In the genomic region with DNA sequence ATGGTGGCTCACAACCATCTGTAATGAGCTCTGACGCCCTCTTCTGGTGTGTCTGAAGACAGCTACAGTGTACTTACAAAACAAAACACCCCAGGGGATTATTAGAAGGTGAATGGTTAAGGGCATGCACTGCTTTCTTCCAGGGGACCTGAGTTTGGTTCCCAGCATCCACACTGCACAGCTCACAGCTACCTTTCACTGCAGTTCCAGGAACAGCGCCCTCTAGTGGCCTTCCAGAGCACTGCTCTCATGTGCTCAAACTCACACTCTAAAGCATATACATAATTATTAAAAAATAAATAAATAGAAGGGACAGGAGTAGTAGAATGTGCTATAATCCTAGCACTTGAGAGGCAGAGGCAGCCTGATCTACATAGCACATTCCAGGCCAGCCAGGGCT, we compare ENCODE assay signal across 14 mouse cellular contexts. TPM values are rescaled to one million over a fixed set of nuclear protein-coding genes. Genes with fewer than 3 reads are reported as not detected.
A peak's percentile ranks its signal among the peaks of the same experiment; 100 is the strongest.
DNase-seq lines count a peak whose midpoint lies in the region; ATAC-seq and TF ChIP-seq lines count a peak whose summit lies in the region.
"Had no signal": no experiment of that assay in that cellular context is flagged by ENCODE, and none has a peak within 500 bp of the region (broad histone marks: within the 10 kb centered on the region; RNA-seq: fewer than 3 reads in every experiment).

No protein-coding gene starts in this region.

- no peaks in the 10 kb centered on the region for H3K27me3 ChIP-seq in kidney, postnatal 0 days (ENCODE audit: insufficient read depth, low read length)
- no peaks in the 10 kb centered on the region for H3K27me3 ChIP-seq in stomach, postnatal 0 days (ENCODE audit: control insufficient read depth, insufficient read depth, low read length)
- H3K27me3 ChIP-seq: forebrain, embryonic 15.5 days; limb, embryonic 12.5 days had no signal

- no peak overlapping the region for H3K27ac ChIP-seq in kidney, postnatal 0 days
- H3K27ac ChIP-seq in stomach, postnatal 0 days (replicated peaks): no peak overlapping the region
- H3K27ac ChIP-seq: forebrain, embryonic 15.5 days; limb, embryonic 12.5 days; macrophage had no signal

- no peak overlapping the region for H3K4me2 ChIP-seq in kidney, postnatal 0 days (ENCODE audit: low read length)
- H3K4me2 ChIP-seq in stomach, postnatal 0 days (replicated peaks; ENCODE audit: low read depth): no peak overlapping the region
- H3K4me2 ChIP-seq: forebrain, embryonic 15.5 days; limb, embryonic 12.5 days had no signal

- H3K4me3 ChIP-seq in kidney, postnatal 0 days (replicated peaks; ENCODE audit: low read depth, low read length): no peak overlapping the region
- H3K4me3 ChIP-seq in stomach, postnatal 0 days (ENCODE audit: low read depth, low read length): no peak overlapping the region
- H3K4me3 ChIP-seq: forebrain, embryonic 15.5 days; limb, embryonic 12.5 days had no signal

- 0 out of 2 replicates have a peak, but pooled peaks cover 3% of the 10 kb centered on the region for H3K4me1 ChIP-seq in kidney, postnatal 0 days (replicated peaks; ENCODE audit: insufficient read depth, low read length)
- H3K4me1 ChIP-seq in stomach, postnatal 0 days (replicated peaks; ENCODE audit: control insufficient read depth, insufficient read depth): no peaks in the 10 kb centered on the region
- H3K4me1 ChIP-seq: forebrain, embryonic 15.5 days; limb, embryonic 12.5 days had no signal

- peak; percentile 48 for TF ChIP-seq CTCF in kidney, postnatal 0 days (IDR thresholded peaks at IDR 0.05; ENCODE audit: low read depth)
- TF ChIP-seq CTCF in stomach, postnatal 0 days (IDR thresholded peaks at IDR 0.05; ENCODE audit: low read depth): peak; percentile 63

- H3K36me3 ChIP-seq in kidney, postnatal 0 days (ENCODE audit: insufficient read depth, low read length): no peaks in the 10 kb centered on the region
- H3K36me3 ChIP-seq in stomach, postnatal 0 days (ENCODE audit: control insufficient read depth, insufficient read depth, low read length): no peaks in the 10 kb centered on the region
- H3K36me3 ChIP-seq: forebrain, embryonic 15.5 days had no signal

- no peak overlapping the region for H3K9ac ChIP-seq in kidney, postnatal 0 days (ENCODE audit: low read depth, low read length)
- H3K9ac ChIP-seq in stomach, postnatal 0 days (ENCODE audit: low read length): no peak overlapping the region
- H3K9ac ChIP-seq: forebrain, embryonic 15.5 days; limb, embryonic 12.5 days had no signal

- WGBS in kidney, postnatal 0 days: 39% methylated on average over 2 of the region's 2 CpGs
- whole genome bisulfite sequencing in stomach, postnatal 0 days: 53% methylated on average over 2 of the region's 2 CpGs

- no peaks in the 10 kb centered on the region for H3K9me3 ChIP-seq in kidney, postnatal 0 days (replicated peaks; ENCODE audit: low read length)
- no peaks in the 10 kb centered on the region for H3K9me3 ChIP-seq in stomach, postnatal 0 days (ENCODE audit: control insufficient read depth, low read length)
- H3K9me3 ChIP-seq: forebrain, embryonic 15.5 days; limb, embryonic 12.5 days had no signal

- no peak for ATAC-seq in CD4-positive, CD25-positive, alpha-beta regulatory T cell, adult 4 months
- no peak for ATAC-seq in kidney, postnatal 0 days (replicated peaks; ENCODE audit: low FRiP score, low read depth)
- no peak for ATAC-seq in stomach, postnatal 0 days (ENCODE audit: low FRiP score, low TSS enrichment)
- ATAC-seq: forebrain, embryonic 15.5 days had no signal

- TF ChIP-seq EP300 in stomach, postnatal 0 days (optimal IDR thresholded peaks at IDR 0.05): no peak

- DNase-seq in CD4-positive, CD25-positive, alpha-beta regulatory T cell, adult 2 months (ENCODE audit: low read depth, low spot score): peak; percentile 36
- DNase-seq in kidney, postnatal 0 days (ENCODE audit: low spot score): no peak
- DNase-seq in kidney, postnatal 4 days: no peak
- peak; percentile 43 for DNase-seq in thymus, postnatal 4 days
- no peak for DNase-seq in thymus, postnatal 14 days
- no peak for DNase-seq in stomach, postnatal 0 days (ENCODE audit: low spot score)
- DNase-seq in urinary bladder, adult 2 months (ENCODE audit: low spot score): no peak
- DNase-seq: cerebellum, postnatal 10 days; gastrocnemius, postnatal 36 days; kidney, adult 18-20 months had no signal

RNA-seq across cellular contexts. Expression of gene Hk2, which starts 18.9 kb away (rescaled TPM):
- polyA plus RNA-seq in CD4-positive, CD25-positive, alpha-beta regulatory T cell, adult 4 months (2017; shearing (Covaris generic)): 1 to 10 TPM; 3.0 TPM
- polyA plus RNA-seq in kidney, postnatal 0 days (2015; fragmentation: Nextera tagmentation; extraction: Ambion mirVana): 4.0 and 4.5 TPM in 2 replicates
- polyA plus RNA-seq in stomach, postnatal 0 days (2015; fragmentation: Nextera tagmentation; extraction: Ambion mirVana): 7.1 and 8.9 TPM in 2 replicates
- polyA plus RNA-seq in urinary bladder, adult 2 months (2012; rRNA removed): 7.1 and 7.5 TPM in 2 replicates

RNA-seq across cellular contexts. Expression of gene Pole4, which starts 50.2 kb away (rescaled TPM):
- polyA plus RNA-seq in CD4-positive, CD25-positive, alpha-beta regulatory T cell, adult 4 months (2017; shearing (Covaris generic)): 10 to 100 TPM; 42.8 to 72.2 TPM
- 117 and 123 TPM in 2 replicates for polyA plus RNA-seq in kidney, postnatal 0 days (2015; fragmentation: Nextera tagmentation; extraction: Ambion mirVana)
- polyA plus RNA-seq in stomach, postnatal 0 days (2015; fragmentation: Nextera tagmentation; extraction: Ambion mirVana): 79.8 and 84.5 TPM in 2 replicates
- polyA plus RNA-seq in urinary bladder, adult 2 months (2012; rRNA removed): 28.1 and 33.5 TPM in 2 replicates

Comparison
In these comparisons a context has a peak if more than half of its experiments do, and no peak if none do; other contexts are left out.
1. DNase-seq: peak in CD4-positive, CD25-positive, alpha-beta regulatory T cell, adult 2 months (single experiment) and thymus, postnatal 4 days (single experiment); none in kidney, postnatal 0 days (single experiment), kidney, postnatal 4 days (0 of 2), thymus, postnatal 14 days (single experiment), stomach, postnatal 0 days (single experiment) and urinary bladder, adult 2 months (single experiment).